Mouse (Mus musculus) left cerebral cortex, adult 9 months (tissue): Measurements from ENCODE around the gene Ccdc172.

Source experiments
- DNase-seq, 2 experiments: peaks; one replicate each; pipeline ENCODE4 v3.0.0; 2022; ENCODE audit warnings: low spot score in 2 of 2

Ccdc172 gene

DNA sequence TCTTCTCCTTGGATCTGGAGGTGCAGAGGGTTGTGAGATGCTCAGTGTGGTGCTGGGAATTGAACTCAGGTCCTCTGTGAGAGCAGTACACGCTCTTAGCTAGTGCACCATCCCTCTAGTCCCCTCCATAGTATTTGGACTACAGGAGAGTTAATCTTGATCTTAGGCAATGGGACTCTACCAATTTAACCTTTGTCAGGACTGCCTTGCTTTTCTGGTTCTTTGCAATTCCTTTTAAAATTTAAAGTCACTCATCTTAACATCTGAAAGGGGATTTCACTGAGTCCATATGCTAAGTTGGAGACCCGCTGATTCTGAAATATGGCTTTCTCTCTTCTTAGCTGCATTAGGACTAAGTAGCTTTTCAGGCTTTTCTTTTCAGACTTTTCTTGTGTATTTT is 59.8 kb downstream of the Ccdc172 start:
- DNase-seq: no peak

DNA sequence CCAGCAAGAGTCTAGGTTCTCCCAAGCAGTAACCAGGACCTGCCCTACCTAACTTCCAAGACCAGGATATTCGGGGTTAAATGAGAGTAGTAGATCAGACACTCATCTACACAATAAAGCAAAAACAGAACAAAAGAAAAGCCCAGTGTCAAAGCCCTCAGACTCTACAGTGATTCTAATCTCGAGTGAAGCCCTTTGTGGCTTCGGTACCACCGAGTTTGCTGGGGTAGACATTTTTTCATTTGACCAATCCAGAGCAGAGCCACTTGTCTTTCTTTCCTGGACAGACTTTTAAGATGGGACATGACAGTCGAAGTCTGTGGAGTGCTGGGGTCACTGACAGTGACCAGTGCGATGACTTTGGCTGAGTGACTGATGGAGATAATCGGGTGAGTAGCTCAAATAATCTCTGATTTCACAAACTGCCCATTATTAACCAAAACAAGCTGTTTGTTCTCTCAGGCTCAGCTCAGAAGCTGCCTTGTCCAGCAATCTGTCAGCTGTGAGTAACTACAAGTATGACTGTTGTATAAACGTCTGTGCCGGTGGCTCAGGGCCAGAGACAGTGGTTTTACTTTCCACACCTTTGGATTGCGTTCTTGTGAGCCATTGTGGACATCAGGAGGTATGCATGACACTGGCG is 60.8 kb downstream of the Ccdc172 start:
- DNase-seq: no peak

DNA sequence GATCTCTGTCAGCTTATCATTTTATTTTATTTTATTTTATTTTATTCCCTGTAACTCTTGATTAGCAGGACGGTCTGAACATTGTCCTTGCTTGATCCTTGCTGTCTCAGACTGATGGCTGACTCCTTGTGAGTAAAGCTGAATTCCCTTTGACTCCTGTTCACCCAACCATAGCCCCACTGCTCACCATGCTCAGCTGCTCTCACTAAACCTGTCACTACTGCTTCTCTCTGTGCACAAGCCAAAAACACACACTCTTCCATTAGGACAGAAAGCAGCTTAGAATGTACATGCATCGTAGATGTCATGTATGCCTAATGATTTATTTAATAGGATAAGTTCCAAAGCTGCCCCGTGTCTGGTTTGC is 61.3 kb downstream of the Ccdc172 start:
- no peak for DNase-seq

DNA sequence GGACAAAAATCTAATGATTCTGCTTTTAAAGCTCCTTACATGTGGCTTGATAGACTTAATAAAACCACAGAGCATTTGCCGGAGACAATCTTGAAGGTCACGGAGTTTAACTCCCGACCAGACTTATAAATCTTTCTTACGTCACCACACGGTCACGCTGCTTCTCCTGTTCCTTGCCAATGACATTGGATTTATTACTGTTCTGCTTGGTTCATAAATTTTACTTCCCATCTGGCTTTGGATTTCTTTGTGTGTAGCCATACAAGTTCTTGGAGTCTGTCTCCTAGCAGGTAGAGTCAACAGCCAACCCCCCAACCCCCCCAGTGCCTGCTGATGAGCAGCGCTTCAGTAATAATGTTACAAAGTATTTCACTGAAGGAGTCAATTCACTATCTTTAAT is 70.2 kb downstream of the Ccdc172 start:
- DNase-seq: no peak

DNA sequence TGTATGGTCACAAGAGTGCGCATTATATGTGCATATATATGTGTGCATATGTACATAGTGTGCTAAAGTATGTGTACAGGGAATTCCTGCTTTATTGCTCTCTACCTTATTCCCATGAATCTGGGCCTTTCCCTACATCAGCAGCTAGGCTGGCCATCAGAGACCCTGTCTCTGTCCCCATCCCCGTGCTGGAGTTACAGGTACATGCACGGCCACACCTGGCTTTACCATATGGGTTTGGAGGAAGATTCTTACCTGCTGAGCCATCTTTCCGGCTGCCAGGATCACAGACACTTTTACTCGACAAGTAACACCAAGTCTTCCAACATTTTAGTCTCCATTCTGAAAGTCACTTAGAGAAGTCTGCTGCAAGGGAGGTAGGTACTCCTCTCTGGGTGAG is 71.2 kb downstream of the Ccdc172 start:
- no peak for DNase-seq

DNA sequence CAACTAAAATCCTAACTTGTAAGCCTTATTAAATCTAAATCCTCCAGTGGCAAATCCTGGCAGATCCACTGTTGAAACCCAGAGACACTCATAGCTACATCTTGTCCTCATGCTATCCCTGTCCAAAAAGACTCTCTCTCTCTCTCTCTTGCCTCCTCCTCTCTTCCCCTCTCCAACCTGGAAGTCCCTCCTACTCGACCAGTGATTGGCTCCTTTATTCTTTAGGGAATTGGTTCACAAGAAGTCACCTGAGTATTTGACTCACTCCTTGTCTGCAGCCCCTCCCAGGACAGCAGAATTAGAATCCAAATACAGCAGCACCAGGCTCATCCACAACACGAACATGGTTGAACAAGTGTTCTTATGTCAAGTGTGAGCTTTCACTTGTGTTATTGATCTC is 74.3 kb downstream of the Ccdc172 start:
- no peak for DNase-seq

DNA sequence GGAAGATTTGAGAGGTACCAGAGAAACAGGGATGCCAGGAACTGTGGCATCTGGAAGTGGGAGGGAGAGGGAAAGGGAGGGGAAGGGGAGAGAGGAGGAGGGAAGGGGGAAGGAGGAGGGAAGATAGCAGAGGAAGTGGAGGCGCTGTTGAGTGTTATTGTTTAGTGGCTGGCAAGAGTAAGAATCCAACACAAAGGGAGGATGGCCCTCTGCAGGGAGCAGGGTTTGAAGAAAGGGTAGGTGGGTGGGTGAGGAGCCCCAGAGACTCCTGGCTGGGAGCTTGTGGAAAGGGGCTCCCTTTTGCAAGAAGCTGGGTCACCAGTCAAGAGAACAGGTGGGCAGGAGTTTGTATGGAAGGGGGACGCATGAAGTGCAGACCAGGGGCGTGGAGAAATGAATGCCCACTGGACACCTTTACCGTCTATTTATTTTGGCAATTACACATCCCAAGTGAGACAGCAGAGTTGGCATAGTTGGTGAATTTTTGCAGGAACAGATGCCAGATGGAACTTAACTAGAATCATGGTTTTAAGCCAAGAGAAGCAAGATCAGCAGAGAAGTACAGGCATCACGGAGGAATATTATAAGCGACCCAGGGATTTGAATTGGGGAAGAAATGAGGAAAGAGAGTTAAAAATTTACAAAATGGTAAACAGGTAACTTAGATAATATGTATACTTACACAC is 78.6 kb downstream of the Ccdc172 start:
- peak; percentile 15 to 69 for DNase-seq

DNA sequence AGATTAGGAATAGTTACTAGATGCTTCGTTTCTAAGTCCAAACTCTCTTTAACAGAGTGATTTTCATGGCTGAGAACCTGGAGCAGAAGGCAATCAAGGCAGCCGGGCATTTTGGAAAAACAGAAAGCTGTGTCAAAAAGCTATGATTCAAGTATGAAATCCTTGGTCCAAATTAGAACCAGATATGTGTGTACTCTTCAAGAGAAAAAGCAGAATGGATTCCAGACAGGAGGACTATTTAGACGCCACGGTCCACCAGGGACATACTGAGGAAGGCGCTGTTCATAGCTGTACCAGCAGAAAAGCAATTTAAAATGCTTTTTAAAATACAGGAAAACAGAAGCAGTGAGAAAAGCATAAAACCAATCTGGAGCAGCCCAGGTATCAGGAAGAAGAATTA is 88.6 kb downstream of the Ccdc172 start:
- no peak for DNase-seq
